Mouse (Mus musculus): ENCODE data around the gene Ring1.

DNA sequence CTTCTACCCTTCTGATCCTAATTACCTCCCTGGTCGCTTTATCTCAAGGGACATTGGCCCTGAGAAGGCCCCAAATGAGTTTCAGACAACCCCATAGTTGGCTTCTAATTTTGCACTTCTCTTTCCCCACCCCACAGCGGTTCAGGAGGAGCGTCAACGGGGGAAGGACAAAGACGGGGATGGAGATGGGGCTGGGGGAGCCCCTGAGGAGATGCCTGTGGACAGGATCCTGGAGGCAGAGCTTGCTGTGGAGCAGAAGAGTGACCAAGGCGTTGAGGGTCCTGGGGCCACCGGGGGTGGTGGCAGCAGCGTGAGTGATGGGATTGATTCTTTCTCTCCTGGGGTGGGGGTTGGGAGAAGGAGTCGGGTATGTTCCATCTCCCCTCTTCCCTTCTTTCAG, 11.0 kb upstream of the Ring1 start:
- TF ChIP-seq CTCF (IDR thresholded peaks at IDR 0.05; ENCODE audit: low read depth) (no peak), EP300 (IDR thresholded peaks at IDR 0.05; ENCODE audit: low read depth) (no peak)
